Mouse (Mus musculus) hematopoietic stem cell, adult 5-6 weeks (primary cell): ENCODE data around the gene Bloc1s4. TPM values are rescaled to one million over a fixed set of nuclear protein-coding genes. Genes with fewer than 3 reads are reported as not detected.

ENCODE experiments used
- ATAC-seq, 2 experiments: fragments of 125-278 bp in 1 of 2; replicated peaks in 1 of 2; 2 replicates each; pipeline ENCODE4 v1.8.0; 2016 to 2017; ENCODE audit warnings: inconsistent platforms in 2 of 2, mild to moderate bottlenecking in 2 of 2, moderate number of reproducible peaks in 2 of 2, low read depth in 1 of 2, moderate TSS enrichment in 1 of 2; ENCODE audit not compliant: low FRiP score in 2 of 2, poor library complexity in 2 of 2, severe bottlenecking in 2 of 2, insufficient read depth in 1 of 2, low TSS enrichment in 1 of 2
- total RNA-seq: library from RNA; stranded (forward); fragments of 172-1452, 232-1000 nt; gene quantifications from 2 replicates; pipeline ENCODE4 v1.2.3, GENCODE M21; 2017

The Bloc1s4 gene
- total RNA-seq, 1 experiment from 2014 or later: 14.3 TPM

- no peak for ATAC-seq
These were observed 43.8 kb downstream of the Bloc1s4 start for GRCm38 (mm10) chr5:36704684-36705083.

GRCm38 (mm10) chr5:36700939-36701620 lies 47.4 kb downstream of the Bloc1s4 start:
- ATAC-seq: no peak

DNA sequence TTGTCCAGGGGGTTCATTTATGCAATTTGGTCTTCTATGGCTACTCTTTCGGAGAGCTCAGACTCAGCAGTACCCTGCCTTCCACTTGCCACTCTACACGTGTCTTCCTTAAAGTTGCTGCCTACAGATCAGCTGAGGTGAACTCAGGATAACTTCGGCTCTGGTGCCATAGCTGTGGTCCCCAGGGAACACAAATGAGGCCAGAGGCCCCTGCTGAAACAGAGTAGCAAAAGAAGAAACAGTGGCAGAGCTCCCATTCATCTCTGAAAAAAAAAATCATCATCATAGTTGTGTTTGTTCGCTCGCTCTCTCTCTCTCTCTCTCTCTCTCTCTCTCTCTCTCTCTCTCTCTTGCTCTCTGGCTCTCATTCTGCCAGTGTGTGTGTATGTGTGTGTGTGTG lies 49.8 kb downstream of the Bloc1s4 start:
- ATAC-seq: no peak

GRCm38 (mm10) chr5:36698067-36698670 lies 50.3 kb downstream of the Bloc1s4 start:
- ATAC-seq: no peak; a peak in 1 of 4 replicates

Other genes with a start within 250 kb of the Bloc1s4 start
- gene Tbc1d14, start 155.4 kb downstream of the Bloc1s4 start, total RNA-seq: 8.8 and 16.7 TPM in 2 replicates
- gene D5Ertd579e, start 52.6 kb downstream of the Bloc1s4 start, total RNA-seq: 42.5 and 49.4 TPM in 2 replicates
- gene Mrfap1, start 48.1 kb upstream of the Bloc1s4 start, total RNA-seq: 300 and 329 TPM in 2 replicates
- 12.9 and 13.7 TPM in 2 replicates for gene Man2b2, start 82.0 kb upstream of the Bloc1s4 start, total RNA-seq
- gene Ppp2r2c, start 119.9 kb upstream of the Bloc1s4 start, total RNA-seq: 3.8 TPM in 1 of 2 replicates, not detected in the other
- 1.9 and 5.0 TPM in 2 replicates for gene Wfs1, start 240.6 kb upstream of the Bloc1s4 start, total RNA-seq